Mouse (Mus musculus): ENCODE results near the gene Rnf17. TPM values are rescaled to one million over a fixed set of nuclear protein-coding genes. Genes with fewer than 3 reads are reported as not detected.

Rnf17 gene
- total and polyA plus RNA-seq, 3 experiments, result not detected

DNA sequence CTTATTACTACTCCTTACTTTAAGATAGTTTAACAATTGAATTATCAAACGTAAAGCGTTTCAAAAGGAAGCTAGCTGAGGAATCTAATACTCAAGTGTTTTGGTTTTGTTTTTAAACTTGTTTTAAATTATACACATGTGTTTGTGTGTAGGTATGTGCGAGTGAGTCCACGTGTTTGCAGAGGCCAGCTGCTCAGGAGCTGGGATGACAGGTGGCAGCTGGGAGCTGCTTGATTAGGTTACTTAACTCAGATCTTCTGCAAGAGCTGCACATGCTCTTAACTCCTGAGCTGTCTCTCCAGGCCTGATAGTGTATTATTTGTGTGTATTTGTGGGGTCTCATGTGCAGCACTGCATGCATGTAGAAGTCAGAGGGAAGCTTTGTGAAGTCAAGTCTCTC lies 100.0 kb downstream of the Rnf17 start:
- Histone ChIP-seq H3K4me2 (ENCODE audit: insufficient read depth, low read depth, poor library complexity, severe bottlenecking) (no peak overlapping the region), H3K79me2 (replicated peaks; ENCODE audit: control insufficient read depth, extremely low read depth, insufficient read depth, poor library complexity, severe bottlenecking) (no peaks in the 10 kb centered on the region), H3K4me3 (replicated peaks in 1 of 3; ENCODE audit: low read depth in 2 of 3, low read length in 2 of 3, poor library complexity in 1 of 3) (no peak overlapping the region), H3K9ac (ENCODE audit: insufficient read depth, low read depth) (no peak overlapping the region), H3K9me3 (replicated peaks; ENCODE audit: low read length) (no peaks in the 10 kb centered on the region), H3K4me1 (ENCODE audit: control insufficient read depth in 1 of 2, insufficient read depth in 2 of 2) (no peaks in the 10 kb centered on the region), H3K27ac (ENCODE audit: insufficient read depth, low read depth) (no peak overlapping the region), H3K27me3 (replicated peaks) (no peaks in the 10 kb centered on the region), H3K36me3 (replicated peaks in 1 of 2; ENCODE audit: control insufficient read depth in 1 of 2, insufficient read depth in 1 of 2, low read length in 1 of 2) (no peaks in the 10 kb centered on the region)
- in situ Hi-C loops (cut with MboI; ENCODE audit: low pct_ligation_motif_present, low pct_unique_long_range_greater_than_20kb, low sequenced_read_pairs), result no loop called here
- TF ChIP-seq CHD1 (IDR thresholded peaks at IDR 0.05; ENCODE audit: low read depth, low read length) (no peak), RAD21 (IDR thresholded peaks at IDR 0.05; ENCODE audit: low read depth, low read length) (no peak), SMC3 (IDR thresholded peaks at IDR 0.05; ENCODE audit: low read depth, low read length) (no peak), JUND (conservative IDR thresholded peaks at IDR 0.05; ENCODE audit: low read depth, low read length) (no peak), USF1 (IDR thresholded peaks at IDR 0.05; ENCODE audit: low read depth, low read length) (no peak), MEF2A (IDR thresholded peaks at IDR 0.05; ENCODE audit: borderline replicate concordance, low read depth, low read length) (no peak), CHD2 (IDR thresholded peaks at IDR 0.05; ENCODE audit: low read length) (no peak), PAX5 (IDR thresholded peaks at IDR 0.05; ENCODE audit: low read length) (no peak), ZC3H11A (IDR thresholded peaks at IDR 0.05; ENCODE audit: low read depth, low read length) (no peak)
- no peak for DNase-seq (ENCODE audit: extremely low read depth)
- dilution Hi-C loops (cut with MboI; ENCODE audit: extremely low pct_ligation_motif_present, extremely low pct_unique_long_range_greater_than_20kb, low sequenced_read_pairs), result no loop called here

DNA sequence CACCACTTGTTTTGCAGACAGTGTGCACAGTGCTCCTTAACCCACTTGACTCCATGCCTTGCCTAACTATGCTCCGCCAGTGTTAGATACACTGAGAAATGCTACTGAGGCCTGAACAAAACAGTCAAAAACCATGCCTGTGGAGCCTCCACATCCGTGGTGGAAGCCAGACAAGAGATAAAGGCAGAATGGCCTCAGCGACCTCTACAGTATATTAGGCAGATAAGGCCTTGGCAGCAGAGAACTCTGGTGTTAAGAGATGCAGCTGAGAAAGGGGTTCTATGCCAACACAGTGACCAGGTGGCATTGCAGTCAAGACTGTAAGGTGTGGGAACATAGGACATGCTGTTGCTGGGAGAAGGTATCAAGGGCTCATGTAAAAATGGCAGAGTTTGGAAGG lies 104.4 kb downstream of the Rnf17 start:
- no peaks in the 10 kb centered on the region for H3K36me3 ChIP-seq (replicated peaks in 1 of 2; ENCODE audit: control insufficient read depth in 1 of 2, insufficient read depth in 1 of 2, low read length in 1 of 2)
- H3K79me2 ChIP-seq (replicated peaks; ENCODE audit: control insufficient read depth, extremely low read depth, insufficient read depth, poor library complexity, severe bottlenecking), result no peaks in the 10 kb centered on the region
- H3K9me3 ChIP-seq (replicated peaks; ENCODE audit: low read length), result no peaks in the 10 kb centered on the region
- no peak for TF ChIP-seq MYC (IDR thresholded peaks at IDR 0.05; ENCODE audit: low read depth, low read length)
- TF ChIP-seq ZC3H11A (IDR thresholded peaks at IDR 0.05; ENCODE audit: low read depth, low read length), result no peak
- no peak for TF ChIP-seq USF1 (IDR thresholded peaks at IDR 0.05; ENCODE audit: low read depth, low read length)
- TF ChIP-seq CHD2 (IDR thresholded peaks at IDR 0.05; ENCODE audit: low read length), result no peak
- no peak for TF ChIP-seq TBP (conservative IDR thresholded peaks at IDR 0.05; ENCODE audit: low read depth, low read length)
- TF ChIP-seq CTCF (conservative IDR thresholded peaks at IDR 0.05 in 1 of 2, IDR thresholded peaks at IDR 0.05 in 1 of 2; ENCODE audit: low read depth in 2 of 2, low read length in 2 of 2), result no peak
- TF ChIP-seq CHD1 (IDR thresholded peaks at IDR 0.05; ENCODE audit: low read depth, low read length), result no peak
- TF ChIP-seq MAFK (IDR thresholded peaks at IDR 0.05; ENCODE audit: insufficient replicate concordance, low read length), result no peak
- no peak for TF ChIP-seq HCFC1 (IDR thresholded peaks at IDR 0.05; ENCODE audit: low read depth, low read length)
- TF ChIP-seq MEF2A (IDR thresholded peaks at IDR 0.05; ENCODE audit: borderline replicate concordance, low read depth, low read length), result no peak
- dilution Hi-C loops (cut with MboI; ENCODE audit: extremely low pct_ligation_motif_present, extremely low pct_unique_long_range_greater_than_20kb, low sequenced_read_pairs), result no loop called here
- H3K9ac ChIP-seq (ENCODE audit: insufficient read depth, low read depth), result no peak overlapping the region
- no peak overlapping the region for H3K4me2 ChIP-seq (ENCODE audit: insufficient read depth, low read depth, poor library complexity, severe bottlenecking)
- no peaks in the 10 kb centered on the region for H3K27me3 ChIP-seq (replicated peaks)
- H3K4me1 ChIP-seq (ENCODE audit: control insufficient read depth in 1 of 2, insufficient read depth in 2 of 2), result no peaks in the 10 kb centered on the region
- no peak overlapping the region for H3K4me3 ChIP-seq (replicated peaks in 1 of 3; ENCODE audit: low read depth in 2 of 3, low read length in 2 of 3, poor library complexity in 1 of 3)
- DNase-seq (ENCODE audit: extremely low read depth), result no peak
- in situ Hi-C loops (cut with MboI; ENCODE audit: low pct_ligation_motif_present, low pct_unique_long_range_greater_than_20kb, low sequenced_read_pairs), result no loop called here
- H3K27ac ChIP-seq (ENCODE audit: insufficient read depth, low read depth), result no peak overlapping the region

DNA sequence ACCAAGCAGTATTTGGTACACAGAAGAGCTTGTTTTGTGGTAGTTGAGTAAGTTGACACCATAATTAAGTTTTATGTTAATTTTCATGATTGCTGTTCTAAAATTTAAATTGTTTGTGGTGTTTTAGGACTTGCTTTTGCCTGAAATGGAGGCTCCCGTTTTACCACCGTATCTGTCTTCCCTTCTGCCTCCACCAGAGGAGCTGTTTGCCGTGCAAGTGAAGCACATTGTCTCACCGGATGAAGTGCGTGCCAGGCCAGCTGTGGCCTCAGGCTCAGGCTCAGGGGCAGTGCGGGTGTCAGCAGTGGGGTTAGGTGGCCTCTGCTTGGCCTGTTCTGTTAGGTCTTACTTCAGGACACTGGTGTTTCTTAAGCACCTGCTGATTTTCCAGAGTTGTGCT lies 109.7 kb downstream of the Rnf17 start:
- in situ Hi-C loops (cut with MboI; ENCODE audit: low pct_ligation_motif_present, low pct_unique_long_range_greater_than_20kb, low sequenced_read_pairs), result no loop called here
- peak; percentile 16 to 64; a peak in 3 of 4 replicates for TF ChIP-seq CTCF (conservative IDR thresholded peaks at IDR 0.05 in 1 of 2, IDR thresholded peaks at IDR 0.05 in 1 of 2; ENCODE audit: low read depth in 2 of 2, low read length in 2 of 2)
- no peak for TF ChIP-seq JUND (conservative IDR thresholded peaks at IDR 0.05; ENCODE audit: low read depth, low read length)
- no peak for TF ChIP-seq CHD2 (IDR thresholded peaks at IDR 0.05; ENCODE audit: low read length)
- peak; percentile 65 for TF ChIP-seq RAD21 (IDR thresholded peaks at IDR 0.05; ENCODE audit: low read depth, low read length)
- peak; percentile 19; the same call in 1 of the 2 replicates for TF ChIP-seq SMC3 (IDR thresholded peaks at IDR 0.05; ENCODE audit: low read depth, low read length)
- no peak for TF ChIP-seq GABPA (IDR thresholded peaks at IDR 0.05; ENCODE audit: insufficient replicate concordance, low read depth, low read length)
- TF ChIP-seq NRF1 (IDR thresholded peaks at IDR 0.05; ENCODE audit: low read depth, low read length), result no peak
- TF ChIP-seq TBP (conservative IDR thresholded peaks at IDR 0.05; ENCODE audit: low read depth, low read length), result no peak
- TF ChIP-seq BHLHE40 (IDR thresholded peaks at IDR 0.05; ENCODE audit: low read depth, low read length), result 0 out of 2 replicates have a peak, but pooled peaks have one; percentile 30

More for the DNA sequence above, 109.7 kb downstream of the Rnf17 start:
- Histone ChIP-seq H3K27ac (ENCODE audit: insufficient read depth, low read depth) (no peak overlapping the region), H3K4me2 (ENCODE audit: insufficient read depth, low read depth, poor library complexity, severe bottlenecking) (no peak overlapping the region), H3K36me3 (replicated peaks in 1 of 2; ENCODE audit: control insufficient read depth in 1 of 2, insufficient read depth in 1 of 2, low read length in 1 of 2) (no peaks in the 10 kb centered on the region), H3K9ac (ENCODE audit: insufficient read depth, low read depth) (no peak overlapping the region), H3K4me1 (ENCODE audit: control insufficient read depth in 1 of 2, insufficient read depth in 2 of 2) (peaks cover 3 to 7% of the 10 kb centered on the region in 2 experiments; a peak in 2 of 4 replicates), H3K79me2 (replicated peaks; ENCODE audit: control insufficient read depth, extremely low read depth, insufficient read depth, poor library complexity, severe bottlenecking) (no peaks in the 10 kb centered on the region), H3K4me3 (replicated peaks in 1 of 3; ENCODE audit: low read depth in 2 of 3, low read length in 2 of 3, poor library complexity in 1 of 3) (no peak overlapping the region), H3K9me3 (replicated peaks; ENCODE audit: low read length) (no peaks in the 10 kb centered on the region), H3K27me3 (replicated peaks) (no peaks in the 10 kb centered on the region)
- dilution Hi-C loops (cut with MboI; ENCODE audit: extremely low pct_ligation_motif_present, extremely low pct_unique_long_range_greater_than_20kb, low sequenced_read_pairs), result no loop called here
- DNase-seq (ENCODE audit: extremely low read depth), result peak; percentile 22

Data from CH12.LX (cell line).